Mouse (Mus musculus): ENCODE results near the gene Ugt1a2. TPM values are rescaled to one million over a fixed set of nuclear protein-coding genes. Genes with fewer than 3 reads are reported as not detected.

Gene Ugt1a2
- polyA plus RNA-seq, 1 experiment = 10.9 TPM

- Histone ChIP-seq H3K4me3 (ENCODE audit: insufficient read depth, low read length) (no peak overlapping the region), H3K4me1 (ENCODE audit: control insufficient read depth, insufficient read depth, low read length) (no peaks in the 10 kb centered on the region), H3K27ac (ENCODE audit: insufficient read depth, low read depth, low read length) (no peak overlapping the region)
- TF ChIP-seq CTCF (IDR thresholded peaks at IDR 0.05; ENCODE audit: low read depth, low read length) (no peak), POLR2A (IDR thresholded peaks at IDR 0.05; ENCODE audit: borderline replicate concordance, low read depth, low read length) (no peak)
Measured at GRCm38 (mm10) chr1:88240579-88240978, 40.2 kb downstream of the Ugt1a2 start.

- TF ChIP-seq CTCF (IDR thresholded peaks at IDR 0.05; ENCODE audit: low read depth, low read length) (no peak), POLR2A (IDR thresholded peaks at IDR 0.05; ENCODE audit: borderline replicate concordance, low read depth, low read length) (no peak)
- Histone ChIP-seq H3K4me3 (ENCODE audit: insufficient read depth, low read length) (no peak overlapping the region), H3K4me1 (ENCODE audit: control insufficient read depth, insufficient read depth, low read length) (no peaks in the 10 kb centered on the region), H3K27ac (ENCODE audit: insufficient read depth, low read depth, low read length) (no peak overlapping the region)
Measured at GRCm38 (mm10) chr1:88243861-88244260, 43.5 kb downstream of the Ugt1a2 start.

GRCm38 (mm10) chr1:88245881-88246280 lies 45.5 kb downstream of the Ugt1a2 start:
- H3K27ac ChIP-seq (ENCODE audit: insufficient read depth, low read depth, low read length) = no peak overlapping the region
- no peak for TF ChIP-seq CTCF (IDR thresholded peaks at IDR 0.05; ENCODE audit: low read depth, low read length)
- TF ChIP-seq POLR2A (IDR thresholded peaks at IDR 0.05; ENCODE audit: borderline replicate concordance, low read depth, low read length) = no peak
- H3K4me3 ChIP-seq (ENCODE audit: insufficient read depth, low read length) = no peak overlapping the region
- no peaks in the 10 kb centered on the region for H3K4me1 ChIP-seq (ENCODE audit: control insufficient read depth, insufficient read depth, low read length)

GRCm38 (mm10) chr1:88246386-88246785 lies 46.0 kb downstream of the Ugt1a2 start:
- no peak overlapping the region for H3K27ac ChIP-seq (ENCODE audit: insufficient read depth, low read depth, low read length)
- TF ChIP-seq POLR2A (IDR thresholded peaks at IDR 0.05; ENCODE audit: borderline replicate concordance, low read depth, low read length) = no peak
- TF ChIP-seq CTCF (IDR thresholded peaks at IDR 0.05; ENCODE audit: low read depth, low read length) = no peak
- no peaks in the 10 kb centered on the region for H3K4me1 ChIP-seq (ENCODE audit: control insufficient read depth, insufficient read depth, low read length)
- no peak overlapping the region for H3K4me3 ChIP-seq (ENCODE audit: insufficient read depth, low read length)

GRCm38 (mm10) chr1:88247660-88248059 lies 47.3 kb downstream of the Ugt1a2 start:
- TF ChIP-seq CTCF (IDR thresholded peaks at IDR 0.05; ENCODE audit: low read depth, low read length) = no peak
- Histone ChIP-seq H3K4me3 (ENCODE audit: insufficient read depth, low read length) (no peak overlapping the region), H3K27ac (ENCODE audit: insufficient read depth, low read depth, low read length) (no peak overlapping the region), H3K4me1 (ENCODE audit: control insufficient read depth, insufficient read depth, low read length) (no peaks in the 10 kb centered on the region)

GRCm38 (mm10) chr1:88248658-88249057 lies 48.3 kb downstream of the Ugt1a2 start:
- no peaks in the 10 kb centered on the region for H3K4me1 ChIP-seq (ENCODE audit: control insufficient read depth, insufficient read depth, low read length)
- no peak overlapping the region for H3K4me3 ChIP-seq (ENCODE audit: insufficient read depth, low read length)
- no peak for TF ChIP-seq CTCF (IDR thresholded peaks at IDR 0.05; ENCODE audit: low read depth, low read length)
- no peak for TF ChIP-seq POLR2A (IDR thresholded peaks at IDR 0.05; ENCODE audit: borderline replicate concordance, low read depth, low read length)
- H3K27ac ChIP-seq (ENCODE audit: insufficient read depth, low read depth, low read length) = no peak overlapping the region

- Histone ChIP-seq H3K4me1 (ENCODE audit: control insufficient read depth, insufficient read depth, low read length) (no peaks in the 10 kb centered on the region), H3K4me3 (ENCODE audit: insufficient read depth, low read length) (no peak overlapping the region), H3K27ac (ENCODE audit: insufficient read depth, low read depth, low read length) (no peak overlapping the region)
- no peak for TF ChIP-seq CTCF (IDR thresholded peaks at IDR 0.05; ENCODE audit: low read depth, low read length)
- TF ChIP-seq POLR2A (IDR thresholded peaks at IDR 0.05; ENCODE audit: borderline replicate concordance, low read depth, low read length) = no peak
Measured at GRCm38 (mm10) chr1:88249596-88249995, 49.2 kb downstream of the Ugt1a2 start.

GRCm38 (mm10) chr1:88250023-88250422 lies 49.6 kb downstream of the Ugt1a2 start:
- no peak overlapping the region for H3K4me3 ChIP-seq (ENCODE audit: insufficient read depth, low read length)
- no peak overlapping the region for H3K27ac ChIP-seq (ENCODE audit: insufficient read depth, low read depth, low read length)
- no peak for TF ChIP-seq POLR2A (IDR thresholded peaks at IDR 0.05; ENCODE audit: borderline replicate concordance, low read depth, low read length)
- TF ChIP-seq CTCF (IDR thresholded peaks at IDR 0.05; ENCODE audit: low read depth, low read length) = no peak
- H3K4me1 ChIP-seq (ENCODE audit: control insufficient read depth, insufficient read depth, low read length) = no peaks in the 10 kb centered on the region

- H3K4me3 ChIP-seq (ENCODE audit: insufficient read depth, low read length) = no peak overlapping the region
- H3K4me1 ChIP-seq (ENCODE audit: control insufficient read depth, insufficient read depth, low read length) = no peaks in the 10 kb centered on the region
- TF ChIP-seq CTCF (IDR thresholded peaks at IDR 0.05; ENCODE audit: low read depth, low read length) (no peak), POLR2A (IDR thresholded peaks at IDR 0.05; ENCODE audit: borderline replicate concordance, low read depth, low read length) (no peak)
- H3K27ac ChIP-seq (ENCODE audit: insufficient read depth, low read depth, low read length) = no peak overlapping the region
Measured at GRCm38 (mm10) chr1:88253106-88253505, 52.7 kb downstream of the Ugt1a2 start.

GRCm38 (mm10) chr1:88253540-88253939 lies 53.1 kb downstream of the Ugt1a2 start:
- TF ChIP-seq CTCF (IDR thresholded peaks at IDR 0.05; ENCODE audit: low read depth, low read length) (no peak), POLR2A (IDR thresholded peaks at IDR 0.05; ENCODE audit: borderline replicate concordance, low read depth, low read length) (no peak)
- Histone ChIP-seq H3K4me1 (ENCODE audit: control insufficient read depth, insufficient read depth, low read length) (no peaks in the 10 kb centered on the region), H3K4me3 (ENCODE audit: insufficient read depth, low read length) (no peak overlapping the region), H3K27ac (ENCODE audit: insufficient read depth, low read depth, low read length) (no peak overlapping the region)
